Mouse (Mus musculus): ENCODE data around the gene Rsph6a. TPM values are rescaled to one million over a fixed set of nuclear protein-coding genes. Genes with fewer than 3 reads are reported as not detected.

Gene Rsph6a
- total RNA-seq, 2 experiments from 2014 or later = not detected

- no peak for DNase-seq (ENCODE audit: low spot score in 2 of 2)
Observed at GRCm38 (mm10) chr7:19077761-19078160, 23.3 kb downstream of the Rsph6a start.

GRCm38 (mm10) chr7:19078732-19079131 lies 24.2 kb downstream of the Rsph6a start:
- no peak for DNase-seq (ENCODE audit: low spot score in 2 of 2)

GRCm38 (mm10) chr7:19080451-19080950 lies 26.0 kb downstream of the Rsph6a start:
- DNase-seq (ENCODE audit: low spot score in 2 of 2) = no peak

GRCm38 (mm10) chr7:19082171-19082570 lies 27.7 kb downstream of the Rsph6a start:
- DNase-seq (ENCODE audit: low spot score in 2 of 2) = no peak

- no peak for DNase-seq (ENCODE audit: low spot score in 2 of 2)
Observed at GRCm38 (mm10) chr7:19083096-19083495, 28.6 kb downstream of the Rsph6a start.

GRCm38 (mm10) chr7:19083701-19084100 lies 29.2 kb downstream of the Rsph6a start, which contains the start of gene Dmpk:
Dmpk (plus strand) TSS chr7:19083849.
- no peak for DNase-seq (ENCODE audit: low spot score in 2 of 2)

- no peak for DNase-seq (ENCODE audit: low spot score in 2 of 2)
Observed at GRCm38 (mm10) chr7:19084277-19084771, 29.8 kb downstream of the Rsph6a start.

GRCm38 (mm10) chr7:19084921-19085473 lies 30.5 kb downstream of the Rsph6a start:
- no peak for DNase-seq (ENCODE audit: low spot score in 2 of 2)

GRCm38 (mm10) chr7:19085495-19085894 lies 31.0 kb downstream of the Rsph6a start:
- no peak for DNase-seq (ENCODE audit: low spot score in 2 of 2)

- peak in 1 of 2 experiments; percentile 53 for DNase-seq (ENCODE audit: low spot score in 2 of 2)
Observed at GRCm38 (mm10) chr7:19086042-19086441, 31.6 kb downstream of the Rsph6a start.

GRCm38 (mm10) chr7:19086760-19087159 lies 32.3 kb downstream of the Rsph6a start:
- no peak for DNase-seq (ENCODE audit: low spot score in 2 of 2)

- peak in 1 of 2 experiments; percentile 55 for DNase-seq (ENCODE audit: low spot score in 2 of 2)
Observed at GRCm38 (mm10) chr7:19088813-19089212, 34.3 kb downstream of the Rsph6a start.

- DNase-seq (ENCODE audit: low spot score in 2 of 2) = no peak
Observed at GRCm38 (mm10) chr7:19091913-19092312, 37.4 kb downstream of the Rsph6a start.

- DNase-seq (ENCODE audit: low spot score in 2 of 2) = no peak
Observed at GRCm38 (mm10) chr7:19092381-19093173, 38.1 kb downstream of the Rsph6a start.

GRCm38 (mm10) chr7:19093174-19093521 lies 38.7 kb downstream of the Rsph6a start:
- DNase-seq (ENCODE audit: low spot score in 2 of 2) = peak; percentile 74 to 77

GRCm38 (mm10) chr7:19093537-19094385 lies 39.3 kb downstream of the Rsph6a start:
- DNase-seq (ENCODE audit: low spot score in 2 of 2) = peak; percentile 89 to 95

GRCm38 (mm10) chr7:19094471-19094825 lies 40.0 kb downstream of the Rsph6a start, which contains the start of gene Six5:
Six5 (plus strand) TSS chr7:19094594.
- DNase-seq (ENCODE audit: low spot score in 2 of 2) = no peak

GRCm38 (mm10) chr7:19094826-19095750 lies 40.6 kb downstream of the Rsph6a start:
- DNase-seq (ENCODE audit: low spot score in 2 of 2) = no peak

- peak in 1 of 2 experiments; percentile 60 for DNase-seq (ENCODE audit: low spot score in 2 of 2)
Observed at GRCm38 (mm10) chr7:19095751-19096110, 41.2 kb downstream of the Rsph6a start.

- no peak for DNase-seq (ENCODE audit: low spot score in 2 of 2)
Observed at GRCm38 (mm10) chr7:19096421-19096976, 42.0 kb downstream of the Rsph6a start.
